Mouse (Mus musculus) forebrain, embryonic 15.5 days (tissue): ENCODE measurements around the gene Prdm1. TPM values are rescaled to one million over a fixed set of nuclear protein-coding genes. Genes with fewer than 3 reads are reported as not detected.

Experiments
- ATAC-seq: fragments of 200-750 bp; cut with Nextera tagmentation; replicated peaks from 2 replicates; pipeline ENCODE4 v1.8.0; 2017; ENCODE audit warnings: mild to moderate bottlenecking, moderate TSS enrichment, moderate library complexity
- H3K27ac ChIP-seq: fragments of 300-500 bp; sonication (generic); replicated peaks from 2 replicates; pipeline ENCODE4 v1.5.1; 2015; ENCODE audit warnings: mild to moderate bottlenecking, inconsistent platforms
- H3K27me3 ChIP-seq: fragments of 300-500 bp; sonication (generic); 2 replicates; pipeline ENCODE4 v1.6.1; 2015; ENCODE audit warnings: inconsistent platforms
- H3K36me3 ChIP-seq: fragments of 300-500 bp; sonication (generic); 2 replicates; pipeline ENCODE4 v1.6.1; 2015; ENCODE audit warnings: mild to moderate bottlenecking, inconsistent platforms
- H3K4me1 ChIP-seq: fragments of 300-500 bp; sonication (generic); 2 replicates; pipeline ENCODE4 v1.6.1; 2015; ENCODE audit warnings: inconsistent platforms
- H3K4me2 ChIP-seq: fragments of 300-500 bp; sonication (generic); replicated peaks from 2 replicates; pipeline ENCODE4 v1.6.1; 2015; ENCODE audit warnings: mild to moderate bottlenecking, inconsistent platforms
- H3K4me3 ChIP-seq: fragments of 300-500 bp; sonication (generic); 2 replicates; pipeline ENCODE4 v1.5.1; 2015; ENCODE audit warnings: mild to moderate bottlenecking, inconsistent platforms
- H3K9ac ChIP-seq: fragments of 300-500 bp; sonication (generic); replicated peaks from 2 replicates; pipeline ENCODE4 v1.6.1; 2015; ENCODE audit warnings: mild to moderate bottlenecking, inconsistent platforms
- H3K9me3 ChIP-seq: fragments of 300-500 bp; sonication (generic); 2 replicates; pipeline ENCODE4 v1.6.1; 2016; ENCODE audit warnings: inconsistent platforms
- WGBS: fragments of 180-500 bp; shearing (Covaris S2); methylation state at CpG from one replicate; pipeline ENCODE4 v1.1.7; 2015; ENCODE audit warnings: mixed read lengths; 5-methylcytosine and 5-hydroxymethylcytosine counted together
- polyA plus RNA-seq: library from polyadenylated mRNA; unstranded; fragments of >200 nt; fragmentation: Nextera tagmentation; extraction: Ambion mirVana; gene quantifications from 2 replicates; pipeline ENCODE4 v1.2.1, GENCODE M21; 2015

The Prdm1 gene
- polyA plus RNA-seq, 1 experiment from 2014 or later, result 0.45 TPM

- Histone ChIP-seq H3K4me1 (no peaks in the 10 kb centered on the region), H3K9me3 (no peaks in the 10 kb centered on the region), H3K4me3 (no peak overlapping the region), H3K36me3 (no peaks in the 10 kb centered on the region), H3K27me3 (peaks cover 7% of the 10 kb centered on the region; the same call in 1 of the 2 replicates), H3K4me2 (no peak overlapping the region), H3K27ac (no peak overlapping the region), H3K9ac (no peak overlapping the region)
- WGBS, result 79% methylated on average over 13 of the region's 13 CpGs
- no peak for ATAC-seq
Observed at GRCm38 (mm10) chr10:44450108-44450507, 78.2 kb downstream of the Prdm1 start.

- Histone ChIP-seq H3K27ac (no peak overlapping the region), H3K27me3 (peaks cover 3% of the 10 kb centered on the region; the same call in 1 of the 2 replicates), H3K9me3 (no peaks in the 10 kb centered on the region), H3K4me1 (no peaks in the 10 kb centered on the region), H3K9ac (no peak overlapping the region), H3K4me2 (no peak overlapping the region), H3K4me3 (no peak overlapping the region), H3K36me3 (no peaks in the 10 kb centered on the region)
- WGBS, result 53% methylated on average over 5 of the region's 5 CpGs
- ATAC-seq, result no peak
Observed at GRCm38 (mm10) chr10:44449666-44450065, 78.6 kb downstream of the Prdm1 start.

- no peaks in the 10 kb centered on the region for H3K9me3 ChIP-seq
- no peak overlapping the region for H3K9ac ChIP-seq
- H3K4me3 ChIP-seq, result no peak overlapping the region
- no peaks in the 10 kb centered on the region for H3K27me3 ChIP-seq
- H3K4me2 ChIP-seq, result no peak overlapping the region
- no peak for ATAC-seq
- no peak overlapping the region for H3K27ac ChIP-seq
- WGBS, result 72% methylated on average over 12 of the region's 12 CpGs
- no peaks in the 10 kb centered on the region for H3K36me3 ChIP-seq
- H3K4me1 ChIP-seq, result peaks cover 7% of the 10 kb centered on the region; the same call in 1 of the 2 replicates
Observed at GRCm38 (mm10) chr10:44448165-44448564, 80.1 kb downstream of the Prdm1 start.

GRCm38 (mm10) chr10:44447406-44448139, 80.7 kb downstream of the Prdm1 start:
- H3K27ac ChIP-seq, result no peak overlapping the region
- H3K36me3 ChIP-seq, result no peaks in the 10 kb centered on the region
- 90% methylated on average over 14 of the region's 14 CpGs for WGBS
- no peaks in the 10 kb centered on the region for H3K27me3 ChIP-seq
- H3K4me3 ChIP-seq, result no peak overlapping the region
- no peaks in the 10 kb centered on the region for H3K9me3 ChIP-seq
- no peak overlapping the region for H3K4me2 ChIP-seq
- ATAC-seq, result no peak
- peaks cover 7% of the 10 kb centered on the region; the same call in 1 of the 2 replicates for H3K4me1 ChIP-seq
- no peak overlapping the region for H3K9ac ChIP-seq

- H3K9ac ChIP-seq, result no peak overlapping the region
- ATAC-seq, result no peak
- no peaks in the 10 kb centered on the region for H3K9me3 ChIP-seq
- H3K27ac ChIP-seq, result no peak overlapping the region
- WGBS, result 89% methylated on average over 10 of the region's 10 CpGs
- H3K36me3 ChIP-seq, result no peaks in the 10 kb centered on the region
- H3K4me2 ChIP-seq, result no peak overlapping the region
- H3K27me3 ChIP-seq, result no peaks in the 10 kb centered on the region
- H3K4me3 ChIP-seq, result no peak overlapping the region
- H3K4me1 ChIP-seq, result peaks cover 7% of the 10 kb centered on the region; the same call in 1 of the 2 replicates
Observed at GRCm38 (mm10) chr10:44447001-44447400, 81.3 kb downstream of the Prdm1 start.

- Histone ChIP-seq H3K9me3 (no peaks in the 10 kb centered on the region), H3K4me3 (no peak overlapping the region), H3K36me3 (no peaks in the 10 kb centered on the region), H3K4me2 (no peak overlapping the region), H3K27ac (no peak overlapping the region), H3K27me3 (no peaks in the 10 kb centered on the region), H3K9ac (no peak overlapping the region), H3K4me1 (peaks cover 7% of the 10 kb centered on the region; the same call in 1 of the 2 replicates)
- WGBS, result 13% methylated on average over 4 of the region's 4 CpGs
- ATAC-seq, result no peak
Observed at GRCm38 (mm10) chr10:44444415-44444814, 83.9 kb downstream of the Prdm1 start.

GRCm38 (mm10) chr10:44443696-44444095, 84.6 kb downstream of the Prdm1 start:
- Histone ChIP-seq H3K4me2 (no peak overlapping the region), H3K27me3 (no peaks in the 10 kb centered on the region), H3K4me1 (peaks cover 7% of the 10 kb centered on the region; the same call in 1 of the 2 replicates), H3K9ac (no peak overlapping the region), H3K27ac (no peak overlapping the region), H3K4me3 (no peak overlapping the region), H3K36me3 (no peaks in the 10 kb centered on the region), H3K9me3 (no peaks in the 10 kb centered on the region)
- WGBS, result 51% methylated on average over 12 of the region's 12 CpGs
- peak; percentile 42; the same call in 1 of the 2 replicates for ATAC-seq

GRCm38 (mm10) chr10:44439732-44440131, 88.6 kb downstream of the Prdm1 start:
- 88% methylated on average over 11 of the region's 11 CpGs for WGBS
- no peak overlapping the region for H3K4me2 ChIP-seq
- no peak overlapping the region for H3K4me3 ChIP-seq
- no peak for ATAC-seq
- no peak overlapping the region for H3K9ac ChIP-seq
- no peaks in the 10 kb centered on the region for H3K27me3 ChIP-seq
- no peak overlapping the region for H3K27ac ChIP-seq
- no peaks in the 10 kb centered on the region for H3K9me3 ChIP-seq
- H3K4me1 ChIP-seq, result peaks cover 9% of the 10 kb centered on the region
- no peaks in the 10 kb centered on the region for H3K36me3 ChIP-seq

GRCm38 (mm10) chr10:44437614-44438013, 90.7 kb downstream of the Prdm1 start:
- Histone ChIP-seq H3K4me2 (no peak overlapping the region), H3K27me3 (no peaks in the 10 kb centered on the region), H3K4me3 (no peak overlapping the region), H3K9me3 (no peaks in the 10 kb centered on the region), H3K27ac (no peak overlapping the region), H3K9ac (no peak overlapping the region), H3K4me1 (peaks cover 6% of the 10 kb centered on the region; the same call in 1 of the 2 replicates), H3K36me3 (no peaks in the 10 kb centered on the region)
- 89% methylated on average over 1 of the region's 1 CpGs for WGBS
- ATAC-seq, result no peak

- Histone ChIP-seq H3K9ac (no peak overlapping the region), H3K4me3 (no peak overlapping the region), H3K27ac (no peak overlapping the region), H3K4me2 (no peak overlapping the region), H3K27me3 (no peaks in the 10 kb centered on the region), H3K36me3 (no peaks in the 10 kb centered on the region), H3K9me3 (no peaks in the 10 kb centered on the region), H3K4me1 (peaks cover 6% of the 10 kb centered on the region; the same call in 1 of the 2 replicates)
- WGBS, result 64% methylated on average over 4 of the region's 4 CpGs
- ATAC-seq, result no peak
Observed at GRCm38 (mm10) chr10:44435956-44436355, 92.3 kb downstream of the Prdm1 start.

GRCm38 (mm10) chr10:44434702-44435181, 93.6 kb downstream of the Prdm1 start:
- no peak overlapping the region for H3K27ac ChIP-seq
- 0 out of 2 replicates have a peak, but pooled peaks have one; percentile 43 for ATAC-seq
- no peaks in the 10 kb centered on the region for H3K36me3 ChIP-seq
- no peak overlapping the region for H3K4me3 ChIP-seq
- H3K27me3 ChIP-seq, result no peaks in the 10 kb centered on the region
- 33% methylated on average over 6 of the region's 6 CpGs for WGBS
- H3K9ac ChIP-seq, result no peak overlapping the region
- no peak overlapping the region for H3K4me2 ChIP-seq
- no peaks in the 10 kb centered on the region for H3K9me3 ChIP-seq
- H3K4me1 ChIP-seq, result peaks cover 6% of the 10 kb centered on the region; the same call in 1 of the 2 replicates

- WGBS, result 86% methylated on average over 11 of the region's 11 CpGs
- H3K27me3 ChIP-seq, result no peaks in the 10 kb centered on the region
- ATAC-seq, result no peak
Observed at GRCm38 (mm10) chr10:44432235-44432634, 96.1 kb downstream of the Prdm1 start.

More at GRCm38 (mm10) chr10:44432235-44432634, 96.1 kb downstream of the Prdm1 start:
- Histone ChIP-seq H3K27ac (no peak overlapping the region), H3K9me3 (no peaks in the 10 kb centered on the region), H3K4me1 (peaks cover 9% of the 10 kb centered on the region; the same call in 1 of the 2 replicates), H3K9ac (no peak overlapping the region), H3K4me3 (no peak overlapping the region), H3K4me2 (no peak overlapping the region), H3K36me3 (no peaks in the 10 kb centered on the region)
